Mouse (Mus musculus): ENCODE results near the gene Gm36079. TPM values are rescaled to one million over a fixed set of nuclear protein-coding genes. Genes with fewer than 3 reads are reported as not detected.
"Not testable (repeated sequence)": the region's sequence is repeated elsewhere in the genome, so short reads cannot be mapped to it uniquely, and the experiment has no call there.

The Gm36079 gene
- total RNA-seq, 2 experiments from 2014 or later = not detected

GRCm38 (mm10) chr13:120015348-120016007 lies 11.3 kb downstream of the Gm36079 start:
- not testable (repeated sequence) for DNase-seq

GRCm38 (mm10) chr13:120013962-120014361 lies 12.8 kb downstream of the Gm36079 start:
- DNase-seq = not testable (repeated sequence)

GRCm38 (mm10) chr13:120013544-120013943 lies 13.3 kb downstream of the Gm36079 start:
- not testable (repeated sequence) for DNase-seq

GRCm38 (mm10) chr13:120010068-120010467 lies 16.7 kb downstream of the Gm36079 start:
- DNase-seq = not testable (repeated sequence)

GRCm38 (mm10) chr13:119999215-119999614 lies 27.6 kb downstream of the Gm36079 start:
- DNase-seq = not testable (repeated sequence)

- DNase-seq = not testable (repeated sequence)
Observed at GRCm38 (mm10) chr13:119998442-119999086, 28.2 kb downstream of the Gm36079 start.

GRCm38 (mm10) chr13:119991917-119992496 lies 34.8 kb downstream of the Gm36079 start:
- not testable (repeated sequence) for DNase-seq

GRCm38 (mm10) chr13:119991264-119991663 lies 35.5 kb downstream of the Gm36079 start:
- DNase-seq = not testable (repeated sequence)

Other genes with a start within 250 kb of the Gm36079 start
- gene Zfp131, start 236.1 kb downstream of the Gm36079 start, total RNA-seq (2021) = 10 to 100 TPM; 19.6 to 19.8 TPM
- not detected for gene AF067063, start 196.8 kb downstream of the Gm36079 start, total RNA-seq (2021)
- not detected for gene D13Ertd608e, start 191.0 kb downstream of the Gm36079 start, total RNA-seq (2021)
- gene Tcstv1, start 132.2 kb downstream of the Gm36079 start, total RNA-seq (2021) = not detected
- gene Gm21761, start 97.7 kb downstream of the Gm36079 start, total RNA-seq (2021) = not detected
- not detected for gene B020031M17Rik, start 76.2 kb downstream of the Gm36079 start, total RNA-seq (2021)
- gene Gm21188, start 25.2 kb upstream of the Gm36079 start, total RNA-seq (2021) = under 1 TPM; 0.40 to 0.49 TPM
- gene Gm20767, start 113.2 kb upstream of the Gm36079 start, total RNA-seq (2021) = not detected
- gene Gm21818, start 145.4 kb upstream of the Gm36079 start, total RNA-seq (2021) = not detected
- gene Gm21762, start 188.9 kb upstream of the Gm36079 start, total RNA-seq (2021) = not detected
- gene Gm21731, start 212.1 kb upstream of the Gm36079 start, total RNA-seq (2021) = not detected
- not detected for gene AF067061, start 236.1 kb upstream of the Gm36079 start, total RNA-seq (2021)